Mouse (Mus musculus) myocyte (in vitro differentiated cells): ENCODE measurements around the gene Gm48551. TPM values are rescaled to one million over a fixed set of nuclear protein-coding genes. Genes with fewer than 3 reads are reported as not detected.
A peak's percentile ranks its signal among the peaks of the same experiment; 100 is the strongest.

Source experiments
- H3K27me3 ChIP-seq: one replicate; pipeline ENCODE4 v1.6.1; 2011; ENCODE audit not compliant: control insufficient read depth, insufficient read depth, insufficient read length
- H3K36me3 ChIP-seq: one replicate; pipeline ENCODE4 v1.6.1; 2011; ENCODE audit not compliant: control insufficient read depth, insufficient read depth
- H3K4me2 ChIP-seq: one replicate; pipeline ENCODE4 v1.6.1; 2011; ENCODE audit warnings: low read depth, control low read depth
- H3K4me3 ChIP-seq: one replicate; pipeline ENCODE4 v1.5.1; 2011; ENCODE audit warnings: mild to moderate bottlenecking, control low read depth, moderate library complexity
- H3K79me2 ChIP-seq: one replicate; pipeline ENCODE4 v1.6.1; 2011; ENCODE audit not compliant: control insufficient read depth, insufficient read depth
- H3ac ChIP-seq: one replicate; pipeline ENCODE4 v1.6.1; 2011; ENCODE audit not compliant: control insufficient read depth, insufficient read length
- CEBPB ChIP-seq: IDR thresholded peaks from 2 replicates; pipeline ENCODE4 v1.6.1; 2011; ENCODE audit warnings: mild to moderate bottlenecking, moderate library complexity; ENCODE audit not compliant: poor library complexity, insufficient read depth, severe bottlenecking
- E2F4 ChIP-seq: IDR thresholded peaks from one replicate; pipeline ENCODE4 v1.6.1; 2011; ENCODE audit warnings: mild to moderate bottlenecking, control low read depth, moderate library complexity; ENCODE audit not compliant: insufficient read depth
- MAX ChIP-seq: IDR thresholded peaks from one replicate; pipeline ENCODE4 v1.6.1; 2011; ENCODE audit warnings: low read depth, mild to moderate bottlenecking, control low read depth
- MYOD1 ChIP-seq, 3 experiments: IDR thresholded peaks; one replicate each; pipeline ENCODE4 v1.6.1; 2011; ENCODE audit warnings: control low read depth in 2 of 3, low read depth in 2 of 3, mild to moderate bottlenecking in 2 of 3, moderate library complexity in 1 of 3; ENCODE audit not compliant: insufficient read length in 2 of 3, control insufficient read depth in 1 of 3
- MYOG ChIP-seq, 3 experiments: IDR thresholded peaks; one replicate each; pipeline ENCODE4 v1.6.1; 2011; ENCODE audit warnings: control low read depth in 2 of 3, low read depth in 2 of 3, mild to moderate bottlenecking in 2 of 3; ENCODE audit not compliant: insufficient read length in 2 of 3, control insufficient read depth in 1 of 3, insufficient read depth in 1 of 3
- POLR2A ChIP-seq: IDR thresholded peaks from one replicate; pipeline ENCODE4 v1.6.1; 2011; ENCODE audit warnings: low read depth, mild to moderate bottlenecking, control low read depth, moderate library complexity; ENCODE audit not compliant: insufficient read length
- POLR2AphosphoS2 ChIP-seq: IDR thresholded peaks from one replicate; pipeline ENCODE4 v1.6.1; 2011; ENCODE audit warnings: low read depth, control low read depth; ENCODE audit not compliant: insufficient read length
- REST ChIP-seq: IDR thresholded peaks from one replicate; pipeline ENCODE4 v1.6.1; 2011; ENCODE audit warnings: mild to moderate bottlenecking, control low read depth, moderate library complexity; ENCODE audit not compliant: insufficient read depth, insufficient read length
- SRF ChIP-seq: IDR thresholded peaks from one replicate; pipeline ENCODE4 v1.6.1; 2011; ENCODE audit warnings: low read depth; ENCODE audit not compliant: control insufficient read depth, insufficient read length
- TCF12 ChIP-seq: IDR thresholded peaks from one replicate; pipeline ENCODE4 v1.6.1; 2011; ENCODE audit warnings: mild to moderate bottlenecking, control low read depth; ENCODE audit not compliant: poor library complexity, insufficient read depth, severe bottlenecking
- TCF3 ChIP-seq: IDR thresholded peaks from one replicate; pipeline ENCODE4 v1.6.1; 2011; ENCODE audit warnings: low read depth, control low read depth; ENCODE audit not compliant: insufficient read length
- USF1 ChIP-seq: IDR thresholded peaks from one replicate; pipeline ENCODE4 v1.6.1; 2011; ENCODE audit warnings: low read depth, mild to moderate bottlenecking, control low read depth, moderate library complexity
- polyA plus RNA-seq: library from polyadenylated mRNA; unstranded; fragments of >200 nt; fragmentation: generic; extraction: Trizol; gene quantifications from one replicate; pipeline ENCODE4 v1.2.1, GENCODE M21; 2012; ENCODE audit warnings: missing spikeins

Gm48551 gene
- polyA plus RNA-seq, 1 experiment = 1.7 TPM

GRCm38 (mm10) chr10:81433541-81434289 lies 49.4 kb downstream of the Gm48551 start:
- H3ac ChIP-seq = no peak overlapping the region
- no peaks in the 10 kb centered on the region for H3K36me3 ChIP-seq
- peaks cover 5% of the 10 kb centered on the region for H3K79me2 ChIP-seq
- TF ChIP-seq MYOD1 (IDR thresholded peaks at IDR 0.05; ENCODE audit: control insufficient read depth in 1 of 3, insufficient read length in 2 of 3, low read depth in 2 of 3) = peak in 2 of 3 experiments; percentile 22 to 34
- peak in 1 of 3 experiments; percentile 60 for TF ChIP-seq MYOG (IDR thresholded peaks at IDR 0.05; ENCODE audit: control insufficient read depth in 1 of 3, insufficient read depth in 1 of 3, insufficient read length in 2 of 3, low read depth in 2 of 3)
- no peak for TF ChIP-seq TCF3
- TF ChIP-seq POLR2A = peak; percentile 27
- peak overlapping the region; percentile 91 for H3K4me2 ChIP-seq
- peak overlapping the region; percentile 5 for H3K4me3 ChIP-seq
- no peaks in the 10 kb centered on the region for H3K27me3 ChIP-seq

GRCm38 (mm10) chr10:81434361-81435263 lies 50.3 kb downstream of the Gm48551 start:
- no peak overlapping the region for H3ac ChIP-seq
- H3K79me2 ChIP-seq = no peaks in the 10 kb centered on the region
- no peaks in the 10 kb centered on the region for H3K27me3 ChIP-seq
- peak overlapping the region; percentile 91 for H3K4me2 ChIP-seq
- TF ChIP-seq MYOD1 (IDR thresholded peaks at IDR 0.05; ENCODE audit: control insufficient read depth in 1 of 3, insufficient read length in 2 of 3, low read depth in 2 of 3) (no peak), POLR2A (peak; percentile 0)
- H3K36me3 ChIP-seq = no peaks in the 10 kb centered on the region
- H3K4me3 ChIP-seq = no peak overlapping the region

- Histone ChIP-seq H3ac (no peak overlapping the region), H3K79me2 (no peaks in the 10 kb centered on the region), H3K27me3 (no peaks in the 10 kb centered on the region), H3K36me3 (no peaks in the 10 kb centered on the region), H3K4me2 (no peak overlapping the region), H3K4me3 (no peak overlapping the region)
- no peak for TF ChIP-seq USF1
- TF ChIP-seq TCF12 = no peak
- no peak for TF ChIP-seq POLR2A
- no peak for TF ChIP-seq CEBPB
- no peak for TF ChIP-seq MYOD1 (IDR thresholded peaks at IDR 0.05; ENCODE audit: control insufficient read depth in 1 of 3, insufficient read length in 2 of 3, low read depth in 2 of 3)
These were observed 51.2 kb downstream of the Gm48551 start for GRCm38 (mm10) chr10:81435436-81435835.

GRCm38 (mm10) chr10:81441019-81441418 lies 56.8 kb downstream of the Gm48551 start:
- Histone ChIP-seq H3K79me2 (no peaks in the 10 kb centered on the region), H3K36me3 (no peaks in the 10 kb centered on the region), H3K4me2 (no peak overlapping the region), H3ac (no peak overlapping the region), H3K27me3 (no peaks in the 10 kb centered on the region), H3K4me3 (no peak overlapping the region)
- TF ChIP-seq E2F4 (no peak), USF1 (no peak), TCF3 (no peak), CEBPB (no peak), SRF (no peak), REST (no peak), MYOG (IDR thresholded peaks at IDR 0.05; ENCODE audit: control insufficient read depth in 1 of 3, insufficient read depth in 1 of 3, insufficient read length in 2 of 3, low read depth in 2 of 3) (no peak), MYOD1 (IDR thresholded peaks at IDR 0.05; ENCODE audit: control insufficient read depth in 1 of 3, insufficient read length in 2 of 3, low read depth in 2 of 3) (no peak), POLR2AphosphoS2 (no peak), MAX (no peak), POLR2A (no peak), TCF12 (no peak)

Other genes with a start within 250 kb of the Gm48551 start
- gene Zbtb7a, start 249.2 kb upstream of the Gm48551 start, polyA plus RNA-seq = 26.1 TPM
- 43.2 TPM for gene Pias4, start 216.5 kb upstream of the Gm48551 start, polyA plus RNA-seq
- 3,891 TPM for gene Eef2, start 207.8 kb upstream of the Gm48551 start, polyA plus RNA-seq
- 120 TPM for gene Dapk3, start 201.5 kb upstream of the Gm48551 start, polyA plus RNA-seq
- gene 4930442H23Rik, start 200.6 kb upstream of the Gm48551 start, polyA plus RNA-seq = 0.12 TPM
- gene Nmrk2, start 182.4 kb upstream of the Gm48551 start, polyA plus RNA-seq = 52.3 TPM
- gene Atcay, start 153.6 kb upstream of the Gm48551 start, polyA plus RNA-seq = 0.11 TPM
- gene Zfr2, start 151.3 kb upstream of the Gm48551 start, polyA plus RNA-seq = 2.3 TPM
- gene Matk, start 131.5 kb upstream of the Gm48551 start, polyA plus RNA-seq = 0.67 TPM
- 167 TPM for gene Mrpl54, start 117.5 kb upstream of the Gm48551 start, polyA plus RNA-seq
- gene Apba3, start 117.5 kb upstream of the Gm48551 start, polyA plus RNA-seq = 166 TPM
- 0.17 TPM for gene Tjp3, start 92.9 kb upstream of the Gm48551 start, polyA plus RNA-seq
- 23.3 TPM for gene Pip5k1c, start 91.5 kb upstream of the Gm48551 start, polyA plus RNA-seq
- 31.3 TPM for gene Cactin, start 63.4 kb upstream of the Gm48551 start, polyA plus RNA-seq
- gene Tbxa2r, start 55.7 kb upstream of the Gm48551 start, polyA plus RNA-seq = 0.16 TPM
- 0.10 TPM for gene Gipc3, start 41.2 kb upstream of the Gm48551 start, polyA plus RNA-seq
- 80.2 TPM for gene Hmg20b, start 34.0 kb upstream of the Gm48551 start, polyA plus RNA-seq
- 21.7 TPM for gene Mfsd12, start 27.0 kb upstream of the Gm48551 start, polyA plus RNA-seq
- 0.92 TPM for gene 4930404N11Rik, start 18.6 kb upstream of the Gm48551 start, polyA plus RNA-seq
- gene Fzr1, start 6.0 kb upstream of the Gm48551 start, polyA plus RNA-seq = 42.0 TPM
- gene Dohh, start within 50 bp of the Gm48551 start, polyA plus RNA-seq = 103 TPM
- 0.73 TPM for gene Gm48552, start 4.5 kb downstream of the Gm48551 start, polyA plus RNA-seq
- gene Smim24, start 8.6 kb downstream of the Gm48551 start, polyA plus RNA-seq = 0.30 TPM
- gene Nfic, start 71.2 kb downstream of the Gm48551 start, polyA plus RNA-seq = 115 TPM
- gene Celf5, start 98.2 kb downstream of the Gm48551 start, polyA plus RNA-seq = 0.37 TPM
- 153 TPM for gene Ncln, start 111.9 kb downstream of the Gm48551 start, polyA plus RNA-seq
- gene S1pr4, start 115.7 kb downstream of the Gm48551 start, polyA plus RNA-seq = not detected
- not detected for gene Gna15, start 139.8 kb downstream of the Gm48551 start, polyA plus RNA-seq
- gene Gna11, start 160.7 kb downstream of the Gm48551 start, polyA plus RNA-seq = 58.2 TPM
- 639 TPM for gene Aes, start 175.0 kb downstream of the Gm48551 start, polyA plus RNA-seq
- gene Tle2, start 190.1 kb downstream of the Gm48551 start, polyA plus RNA-seq = 11.3 TPM
- 15.3 TPM for gene Tle6, start 216.6 kb downstream of the Gm48551 start, polyA plus RNA-seq
- gene BC025920, start 221.8 kb downstream of the Gm48551 start, polyA plus RNA-seq = 0.78 TPM
- 28.0 TPM for gene Sirt6, start 243.3 kb downstream of the Gm48551 start, polyA plus RNA-seq
- gene Ankrd24, start 244.1 kb downstream of the Gm48551 start, polyA plus RNA-seq = 11.8 TPM